Mouse (Mus musculus) myocyte (in vitro differentiated cells): ENCODE results near the gene Hdhd5.

ENCODE experiments used
- MAX ChIP-seq: IDR thresholded peaks from one replicate; pipeline ENCODE4 v1.6.1; 2011; ENCODE audit warnings: low read depth, mild to moderate bottlenecking, control low read depth
- POLR2A ChIP-seq: IDR thresholded peaks from one replicate; pipeline ENCODE4 v1.6.1; 2011; ENCODE audit warnings: low read depth, mild to moderate bottlenecking, control low read depth, moderate library complexity; ENCODE audit not compliant: insufficient read length
- REST ChIP-seq: IDR thresholded peaks from one replicate; pipeline ENCODE4 v1.6.1; 2011; ENCODE audit warnings: mild to moderate bottlenecking, control low read depth, moderate library complexity; ENCODE audit not compliant: insufficient read depth, insufficient read length
- TCF12 ChIP-seq: IDR thresholded peaks from one replicate; pipeline ENCODE4 v1.6.1; 2011; ENCODE audit warnings: mild to moderate bottlenecking, control low read depth; ENCODE audit not compliant: poor library complexity, insufficient read depth, severe bottlenecking
- USF1 ChIP-seq: IDR thresholded peaks from one replicate; pipeline ENCODE4 v1.6.1; 2011; ENCODE audit warnings: low read depth, mild to moderate bottlenecking, control low read depth, moderate library complexity

DNA sequence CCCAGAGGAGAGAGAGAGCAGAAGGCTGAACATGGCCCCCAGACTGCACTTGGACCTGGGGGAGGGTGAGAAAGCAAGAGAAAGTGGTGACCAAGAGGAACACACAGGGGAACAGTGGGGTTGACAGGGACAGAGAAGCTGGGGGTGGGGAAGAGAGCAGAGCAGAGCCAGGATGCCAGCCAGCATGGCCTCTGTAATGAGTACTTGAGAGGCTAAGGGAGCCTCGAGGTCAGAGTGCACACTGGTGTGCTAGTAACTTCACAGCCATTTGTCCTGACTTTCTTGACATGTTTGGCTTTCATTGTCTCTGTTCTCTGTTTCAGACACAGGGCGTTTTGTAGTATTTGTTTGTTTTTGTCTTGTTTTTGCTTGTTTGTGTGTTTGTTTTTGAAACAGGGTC, 10.3 kb upstream of the Hdhd5 start:
- TF ChIP-seq POLR2A (no peak), TCF12 (no peak), MAX (no peak), REST (no peak), USF1 (no peak)
